Mouse (Mus musculus) C2C12 (cell line): ENCODE data around the gene Mlip.

Experiments
- CEBPB ChIP-seq: IDR thresholded peaks from one replicate; pipeline ENCODE4 v1.6.1; 2011; ENCODE audit warnings: low read depth, mild to moderate bottlenecking, control low read depth, moderate library complexity
- CTCF ChIP-seq: IDR thresholded peaks from one replicate; pipeline ENCODE4 v1.5.1; 2011; ENCODE audit not compliant: control insufficient read depth, insufficient read depth, insufficient read length
- MAX ChIP-seq: IDR thresholded peaks from one replicate; pipeline ENCODE4 v1.6.1; 2011; ENCODE audit warnings: mild to moderate bottlenecking, control low read depth
- MYOD1 ChIP-seq: IDR thresholded peaks from one replicate; pipeline ENCODE4 v1.6.1; 2011; ENCODE audit warnings: low read depth; ENCODE audit not compliant: control insufficient read depth, insufficient read length
- MYOG ChIP-seq: IDR thresholded peaks from one replicate; pipeline ENCODE4 v1.6.1; 2011; ENCODE audit not compliant: control insufficient read depth, insufficient read length; ENCODE audit errors: extremely low read depth
- USF1 ChIP-seq: IDR thresholded peaks from one replicate; pipeline ENCODE4 v1.6.1; 2011; ENCODE audit warnings: low read depth, mild to moderate bottlenecking, control low read depth, moderate library complexity

DNA sequence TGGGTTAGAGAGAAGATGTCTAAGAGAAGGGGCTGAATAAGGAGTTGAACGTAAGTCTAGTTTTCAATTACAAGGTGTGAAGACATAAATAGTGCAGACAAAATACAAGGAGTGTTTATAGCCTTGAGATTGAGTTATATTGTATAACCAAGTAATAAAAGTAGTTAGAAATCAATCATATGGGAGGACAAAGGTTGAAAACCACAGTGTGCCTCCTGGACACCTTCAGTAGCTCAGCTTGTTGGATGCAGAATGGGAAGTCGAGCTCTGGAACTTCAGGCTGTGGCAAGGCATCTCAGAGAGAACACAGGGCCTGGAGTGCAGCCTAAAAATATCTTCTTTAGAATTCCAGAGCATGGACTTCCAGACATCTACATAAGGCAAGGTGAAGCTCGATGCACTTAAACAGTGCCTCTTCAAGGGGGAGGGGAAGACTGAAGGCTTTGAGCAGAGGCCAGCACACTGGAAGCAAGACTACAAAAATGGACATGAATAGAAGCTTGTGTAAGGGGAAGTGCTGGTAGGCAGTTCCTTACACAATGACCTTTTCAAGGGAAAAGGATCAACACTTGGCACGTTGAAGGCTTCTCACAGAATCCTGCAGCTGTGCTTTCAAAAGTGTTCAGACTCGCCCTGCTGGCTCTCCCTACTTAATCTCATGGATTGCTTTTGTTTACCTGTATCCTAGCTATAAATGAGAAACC lies 76.2 kb downstream of the Mlip start:
- TF ChIP-seq CTCF (no peak), CEBPB (no peak), MAX (no peak), MYOD1 (no peak), USF1 (no peak), MYOG (no peak)
